Mouse (Mus musculus) intestine, embryonic 15.5 days (tissue): Measurements from ENCODE around the gene Lkaaear1. TPM values are rescaled to one million over a fixed set of nuclear protein-coding genes. Genes with fewer than 3 reads are reported as not detected.

Experiments
- polyA plus RNA-seq: library from polyadenylated mRNA; unstranded; fragments of >200 nt; fragmentation: Nextera tagmentation; extraction: Ambion mirVana; gene quantifications from 2 replicates; pipeline ENCODE4 v1.2.1, GENCODE M21; 2015

Lkaaear1 gene
- polyA plus RNA-seq, 1 experiment from 2014 or later, result not detected

Other genes with a start within 250 kb of the Lkaaear1 start
- gene Zbtb46, start 239.0 kb downstream of the Lkaaear1 start, polyA plus RNA-seq, result 7.2 and 7.4 TPM in 2 replicates
- 0.18 and 0.30 TPM in 2 replicates for gene Abhd16b, start 205.2 kb downstream of the Lkaaear1 start, polyA plus RNA-seq
- 133 and 140 TPM in 2 replicates for gene Tpd52l2, start 201.3 kb downstream of the Lkaaear1 start, polyA plus RNA-seq
- 74.5 and 76.4 TPM in 2 replicates for gene Dnajc5, start 178.0 kb downstream of the Lkaaear1 start, polyA plus RNA-seq
- gene Uckl1, start 113.5 kb downstream of the Lkaaear1 start, polyA plus RNA-seq, result 57.4 and 64.7 TPM in 2 replicates
- 50.5 and 51.9 TPM in 2 replicates for gene Prpf6, start 106.6 kb downstream of the Lkaaear1 start, polyA plus RNA-seq
- gene Zfp512b, start 105.6 kb downstream of the Lkaaear1 start, polyA plus RNA-seq, result 32.0 and 34.2 TPM in 2 replicates
- 22.3 and 22.7 TPM in 2 replicates for gene Samd10, start 99.2 kb downstream of the Lkaaear1 start, polyA plus RNA-seq
- 1.3 and 3.1 TPM in 2 replicates for gene Gm29797, start 41.4 kb downstream of the Lkaaear1 start, polyA plus RNA-seq
- gene Sox18, start 26.8 kb downstream of the Lkaaear1 start, polyA plus RNA-seq, result 28.0 and 29.0 TPM in 2 replicates
- gene Tcea2, start 18.1 kb downstream of the Lkaaear1 start, polyA plus RNA-seq, result 14.9 and 15.7 TPM in 2 replicates
- gene Rgs19, start 4.5 kb downstream of the Lkaaear1 start, polyA plus RNA-seq, result 37.4 and 39.4 TPM in 2 replicates
- 1.6 and 1.7 TPM in 2 replicates for gene Oprl1, start 16.6 kb upstream of the Lkaaear1 start, polyA plus RNA-seq
- gene Myt1, start 64.9 kb upstream of the Lkaaear1 start, polyA plus RNA-seq, result 2.4 and 2.7 TPM in 2 replicates
- gene Pcmtd2, start 139.4 kb upstream of the Lkaaear1 start, polyA plus RNA-seq, result 24.7 and 30.4 TPM in 2 replicates
- 80.6 and 86.0 TPM in 2 replicates for gene Polr3k, start 165.9 kb upstream of the Lkaaear1 start, polyA plus RNA-seq